Comparison of ENCODE assay signal across 25 mouse cellular contexts in genomic region chr12:91416828-91417227, GRCm38 (mm10). TPM values are rescaled to one million over a fixed set of nuclear protein-coding genes. Genes with fewer than 3 reads are reported as not detected.
A peak's percentile ranks its signal among the peaks of the same experiment; 100 is the strongest.
DNase-seq lines count a peak whose midpoint lies in the region; ATAC-seq and TF ChIP-seq lines count a peak whose summit lies in the region.
"Had no signal": no experiment of that assay in that cellular context is flagged by ENCODE, and none has a peak within 500 bp of the region (broad histone marks: within the 10 kb centered on the region; RNA-seq: fewer than 3 reads in every experiment).

No protein-coding gene starts in this region.

- H3K9ac ChIP-seq in forebrain, embryonic 15.5 days (replicated peaks), result no peak overlapping the region
- no peak overlapping the region for H3K9ac ChIP-seq in forebrain, embryonic 12.5 days
- H3K9ac ChIP-seq in forebrain, postnatal 0 days, result no peak overlapping the region
- H3K9ac ChIP-seq: embryonic facial prominence, embryonic 15.5 days; heart, embryonic 12.5 days; hindbrain, embryonic 15.5 days had no signal

- intact Hi-C loops in left cerebral cortex, postnatal 4 days (cut with DNase I), result no loop called here

- H3K4me3 ChIP-seq in forebrain, embryonic 15.5 days, result no peak overlapping the region
- no peak overlapping the region for H3K4me3 ChIP-seq in forebrain, embryonic 12.5 days (replicated peaks)
- no peak overlapping the region for H3K4me3 ChIP-seq in kidney, adult 2 months (ENCODE audit: insufficient read depth, low read depth, low read length)
- H3K4me3 ChIP-seq in forebrain, postnatal 0 days (ENCODE audit: low read depth, low read length), result no peak overlapping the region
- H3K4me3 ChIP-seq: embryonic facial prominence, embryonic 15.5 days; erythroblast, embryonic 14.5 days; gastrocnemius, adult 2 months; heart, embryonic 12.5 days; hindbrain, embryonic 10.5 days; hindbrain, embryonic 15.5 days had no signal

- no peaks in the 10 kb centered on the region for H3K36me3 ChIP-seq in forebrain, embryonic 15.5 days
- no peaks in the 10 kb centered on the region for H3K36me3 ChIP-seq in forebrain, embryonic 12.5 days (replicated peaks)
- no peaks in the 10 kb centered on the region for H3K36me3 ChIP-seq in kidney, adult 2 months (ENCODE audit: control insufficient read depth, insufficient read depth, low read length)
- no peaks in the 10 kb centered on the region for H3K36me3 ChIP-seq in forebrain, postnatal 0 days (ENCODE audit: insufficient read depth)
- H3K36me3 ChIP-seq: embryonic facial prominence, embryonic 15.5 days; heart, embryonic 12.5 days; hindbrain, embryonic 10.5 days; hindbrain, embryonic 15.5 days had no signal

- H3K27ac ChIP-seq in forebrain, embryonic 15.5 days (replicated peaks), result no peak overlapping the region
- H3K27ac ChIP-seq in forebrain, embryonic 12.5 days, result no peak overlapping the region
- no peak overlapping the region for H3K27ac ChIP-seq in kidney, adult 2 months (ENCODE audit: insufficient read depth, low read depth, low read length)
- H3K27ac ChIP-seq in forebrain, postnatal 0 days (ENCODE audit: low read depth, low read length), result no peak overlapping the region
- H3K27ac ChIP-seq: embryonic facial prominence, embryonic 15.5 days; gastrocnemius, adult 2 months; hindbrain, embryonic 10.5 days; hindbrain, embryonic 15.5 days had no signal

- no peak for TF ChIP-seq CTCF in kidney, adult 2 months (conservative IDR thresholded peaks at IDR 0.05; ENCODE audit: insufficient read depth, insufficient read length, low read depth, low read length)
- no peak for TF ChIP-seq CTCF in forebrain, postnatal 0 days (IDR thresholded peaks at IDR 0.05; ENCODE audit: low read depth)

- peaks cover 40% of the 10 kb centered on the region for H3K4me1 ChIP-seq in forebrain, embryonic 15.5 days
- peaks cover 18% of the 10 kb centered on the region; the same call in 1 of the 2 replicates for H3K4me1 ChIP-seq in forebrain, embryonic 12.5 days
- no peaks in the 10 kb centered on the region for H3K4me1 ChIP-seq in kidney, adult 2 months (ENCODE audit: control insufficient read depth, insufficient read depth, low read length)
- peaks cover 8% of the 10 kb centered on the region; the same call in 1 of the 2 replicates for H3K4me1 ChIP-seq in forebrain, postnatal 0 days (ENCODE audit: insufficient read depth)
- H3K4me1 ChIP-seq: embryonic facial prominence, embryonic 15.5 days had no signal

- 40% methylated on average over 7 of the region's 7 CpGs for WGBS in forebrain, embryonic 15.5 days
- 83% methylated on average over 7 of the region's 7 CpGs for WGBS in forebrain, embryonic 12.5 days
- WGBS in kidney, adult 2 months, result 66% methylated on average over 7 of the region's 7 CpGs
- 43% methylated on average over 7 of the region's 7 CpGs for WGBS in forebrain, postnatal 0 days

- no peaks in the 10 kb centered on the region for H3K27me3 ChIP-seq in forebrain, embryonic 15.5 days
- H3K27me3 ChIP-seq in forebrain, embryonic 12.5 days, result no peaks in the 10 kb centered on the region
- no peaks in the 10 kb centered on the region for H3K27me3 ChIP-seq in kidney, adult 2 months (replicated peaks; ENCODE audit: control insufficient read depth, insufficient read depth, low read length)
- no peaks in the 10 kb centered on the region for H3K27me3 ChIP-seq in forebrain, postnatal 0 days (ENCODE audit: insufficient read depth, low read length)
- H3K27me3 ChIP-seq: CH12.LX; heart, embryonic 12.5 days had no signal

- H3K4me2 ChIP-seq in forebrain, embryonic 15.5 days (replicated peaks), result no peak overlapping the region
- H3K4me2 ChIP-seq in forebrain, embryonic 12.5 days, result no peak overlapping the region
- H3K4me2 ChIP-seq in forebrain, postnatal 0 days (ENCODE audit: low read depth), result no peak overlapping the region
- H3K4me2 ChIP-seq: embryonic facial prominence, embryonic 15.5 days; heart, embryonic 12.5 days; hindbrain, embryonic 15.5 days had no signal

- TF ChIP-seq POLR2A in kidney, adult 2 months (IDR thresholded peaks at IDR 0.05; ENCODE audit: low read depth, low read length), result no peak

- H3K9me3 ChIP-seq in forebrain, embryonic 15.5 days, result no peaks in the 10 kb centered on the region
- H3K9me3 ChIP-seq in forebrain, embryonic 12.5 days, result no peaks in the 10 kb centered on the region
- no peaks in the 10 kb centered on the region for H3K9me3 ChIP-seq in forebrain, postnatal 0 days (ENCODE audit: low read length)
- H3K9me3 ChIP-seq: embryonic facial prominence, embryonic 15.5 days; hindbrain, embryonic 10.5 days; hindbrain, embryonic 15.5 days had no signal

- peak; percentile 34 for DNase-seq in kidney, adult 2 months
- no peak for DNase-seq in kidney, postnatal 4 days
- peak; percentile 20 for DNase-seq in brain, adult 2 months (ENCODE audit: low read depth, low spot score)
- peak; percentile 33 for DNase-seq in forebrain, postnatal 0 days
- DNase-seq in left cerebral cortex, postnatal 4 days, result no peak
- DNase-seq: adrenal gland, postnatal 25 days; cerebellum, adult 11 months; cerebellum, adult 8-10 months; cerebellum, postnatal 14 days; embryo, embryonic 11 days; gastrocnemius, adult 2 months; gastrocnemius, postnatal 25 days; kidney, adult 11 months had no signal

- peak; percentile 57; the same call in 1 of the 2 replicates for ATAC-seq in forebrain, embryonic 15.5 days (replicated peaks)
- no peak for ATAC-seq in forebrain, embryonic 12.5 days (ENCODE audit: low FRiP score)
- ATAC-seq in forebrain, postnatal 0 days, result peak; percentile 47; the same call in 1 of the 2 replicates
- ATAC-seq: inflammation-experienced regulatory T-cells, adult 6 months; Patski had no signal

RNA-seq across cellular contexts. Expression of gene Tshr, which starts 32.5 kb away (rescaled TPM):
- 1.1 and 1.6 TPM in 2 replicates for polyA plus RNA-seq in forebrain, embryonic 15.5 days (2015; fragmentation: Nextera tagmentation; extraction: Ambion mirVana)
- 0.92 and 1.2 TPM in 2 replicates for polyA plus RNA-seq in forebrain, embryonic 12.5 days (2016; fragmentation: Nextera tagmentation; extraction: Ambion mirVana)
- polyA plus RNA-seq in kidney, adult 2 months (2012; rRNA removed), result 1.4 and 2.5 TPM in 2 replicates
- total RNA-seq in forebrain, postnatal 0 days (2014; rRNA removed), result 2.8 and 3.0 TPM in 2 replicates
- 1.7 and 2.0 TPM in 2 replicates for polyA plus RNA-seq in forebrain, postnatal 0 days (2015; fragmentation: Nextera tagmentation; extraction: Ambion mirVana)
- 1 to 10 TPM; 5.5 to 6.6 TPM for total RNA-seq in left cerebral cortex, postnatal 4 days (2021)
- total RNA-seq: CH12.LX; common myeloid progenitor, adult 5-6 weeks had no signal
- polyA plus RNA-seq: erythroblast, embryonic 14.5 days; heart, embryonic 16.5 days; hindbrain, embryonic 10.5 days; inflammation-experienced regulatory T-cells, adult 6 months had no signal

RNA-seq across cellular contexts. Expression of gene Cep128, which starts 32.6 kb away (rescaled TPM):
- polyA plus RNA-seq in forebrain, embryonic 15.5 days (2015; fragmentation: Nextera tagmentation; extraction: Ambion mirVana), result 6.3 and 7.1 TPM in 2 replicates
- 11.1 and 12.0 TPM in 2 replicates for polyA plus RNA-seq in forebrain, embryonic 12.5 days (2016; fragmentation: Nextera tagmentation; extraction: Ambion mirVana)
- polyA plus RNA-seq in kidney, adult 2 months (2012; rRNA removed), result 1.6 and 2.4 TPM in 2 replicates
- 3.2 and 8.4 TPM in 2 replicates for total RNA-seq in forebrain, postnatal 0 days (2014; rRNA removed)
- 2.3 and 3.0 TPM in 2 replicates for polyA plus RNA-seq in forebrain, postnatal 0 days (2015; fragmentation: Nextera tagmentation; extraction: Ambion mirVana)
- total RNA-seq in left cerebral cortex, postnatal 4 days (2021), result 1 to 10 TPM; 6.0 to 6.7 TPM

Comparison
In these comparisons a context has a peak if more than half of its experiments do, and no peak if none do; other contexts are left out.
1. DNase-seq: peak in kidney, adult 2 months (single experiment), brain, adult 2 months (single experiment) and forebrain, postnatal 0 days (single experiment); none in kidney, postnatal 4 days (0 of 2) and left cerebral cortex, postnatal 4 days (single experiment).